Mouse (Mus musculus): ENCODE measurements around the gene Pdzd4. TPM values are rescaled to one million over a fixed set of nuclear protein-coding genes. Genes with fewer than 3 reads are reported as not detected.

Gene Pdzd4
- total and polyA plus RNA-seq, 3 experiments: 0.46 to 2.7 TPM; not detected in 1

DNA sequence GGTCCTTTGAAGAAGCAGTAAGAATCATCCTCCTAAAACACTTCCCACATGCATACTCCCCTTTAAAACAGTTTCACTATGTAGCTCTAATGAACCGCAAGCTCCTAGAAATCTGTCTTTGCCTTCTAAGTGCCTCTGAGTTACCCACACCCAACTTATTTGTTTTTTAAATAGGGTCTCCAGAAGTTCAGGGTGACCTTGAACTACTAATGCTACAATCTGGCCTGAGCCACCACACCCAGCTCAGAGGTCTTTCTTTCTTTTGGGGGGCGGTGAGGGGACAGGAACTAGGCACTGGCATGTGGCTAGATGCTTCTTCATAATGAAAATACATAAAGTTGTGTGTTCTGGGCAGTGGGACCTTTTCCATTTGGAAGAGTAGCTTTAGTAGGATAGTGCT, 27.3 kb downstream of the Pdzd4 start:
- no peaks in the 10 kb centered on the region for H3K9me3 ChIP-seq (replicated peaks; ENCODE audit: insufficient read depth, low read length)

GRCm38 (mm10) chrX:73793505-73793904, 31.3 kb downstream of the Pdzd4 start:
- Histone ChIP-seq H3K27ac (ENCODE audit: control insufficient read depth, low read depth, low read length) (no peak overlapping the region), H3K79me2 (ENCODE audit: control insufficient read depth, insufficient read depth, low read length, poor library complexity) (peaks cover 9% of the 10 kb centered on the region; the same call in 1 of the 2 replicates), H3K4me1 (ENCODE audit: control insufficient read depth in 1 of 2, insufficient read depth in 2 of 2, low read length in 2 of 2) (peaks cover 0 to 5% of the 10 kb centered on the region in 2 experiments; a peak in 2 of 4 replicates), H3K9me3 (replicated peaks; ENCODE audit: insufficient read depth, low read length) (no peaks in the 10 kb centered on the region), H3K4me3 (ENCODE audit: control insufficient read depth in 1 of 2, insufficient read depth in 1 of 2, low read depth in 2 of 2, low read length in 2 of 2) (no peak overlapping the region), H3K27me3 (ENCODE audit: control insufficient read depth in 1 of 2, insufficient read depth in 2 of 2, low read length in 2 of 2) (no peaks in the 10 kb centered on the region), H3K9ac (ENCODE audit: control insufficient read depth, low read depth, low read length, poor library complexity, severe bottlenecking) (no peak overlapping the region), H3K36me3 (ENCODE audit: control insufficient read depth in 1 of 2, insufficient read depth in 2 of 2, low read length in 2 of 2) (peaks cover 6 to 12% of the 10 kb centered on the region in 2 experiments; a peak in 3 of 4 replicates)
- no peak for TF ChIP-seq EP300 (IDR thresholded peaks at IDR 0.05; ENCODE audit: low read depth in 1 of 2, low read length in 2 of 2)
- peak; percentile 65; the same call in 1 of the 2 replicates for TF ChIP-seq POLR2AphosphoS2 (IDR thresholded peaks at IDR 0.05; ENCODE audit: low read length)
- no peak for DNase-seq (ENCODE audit: low read depth, low spot score)

More for the DNA sequence above, 27.3 kb downstream of the Pdzd4 start:
- H3K36me3 ChIP-seq (ENCODE audit: control insufficient read depth in 1 of 2, insufficient read depth in 2 of 2, low read length in 2 of 2): no peaks in the 10 kb centered on the region
- H3K27ac ChIP-seq (ENCODE audit: control insufficient read depth, low read depth, low read length): no peak overlapping the region
- no peak overlapping the region for H3K4me3 ChIP-seq (ENCODE audit: control insufficient read depth in 1 of 2, insufficient read depth in 1 of 2, low read depth in 2 of 2, low read length in 2 of 2)
- TF ChIP-seq MAX (IDR thresholded peaks at IDR 0.05; ENCODE audit: low read length) (no peak), POLR2A (IDR thresholded peaks at IDR 0.05; ENCODE audit: control insufficient read depth in 1 of 2, insufficient read depth in 1 of 2, low read depth in 1 of 2, low read length in 2 of 2, poor library complexity in 1 of 2) (no peak), TBP (IDR thresholded peaks at IDR 0.05; ENCODE audit: low read depth, low read length) (no peak)
- no peaks in the 10 kb centered on the region for H3K27me3 ChIP-seq (ENCODE audit: control insufficient read depth in 1 of 2, insufficient read depth in 2 of 2, low read length in 2 of 2)
- no peak overlapping the region for H3K9ac ChIP-seq (ENCODE audit: control insufficient read depth, low read depth, low read length, poor library complexity, severe bottlenecking)
- no peak for DNase-seq (ENCODE audit: low read depth, low spot score)
- H3K79me2 ChIP-seq (ENCODE audit: control insufficient read depth, insufficient read depth, low read length, poor library complexity): no peaks in the 10 kb centered on the region
- H3K4me1 ChIP-seq (ENCODE audit: control insufficient read depth in 1 of 2, insufficient read depth in 2 of 2, low read length in 2 of 2): no peaks in the 10 kb centered on the region

GRCm38 (mm10) chrX:73793039-73793438, 31.7 kb downstream of the Pdzd4 start:
- Histone ChIP-seq H3K4me3 (ENCODE audit: control insufficient read depth in 1 of 2, insufficient read depth in 1 of 2, low read depth in 2 of 2, low read length in 2 of 2) (no peak overlapping the region), H3K27ac (ENCODE audit: control insufficient read depth, low read depth, low read length) (no peak overlapping the region), H3K9me3 (replicated peaks; ENCODE audit: insufficient read depth, low read length) (no peaks in the 10 kb centered on the region), H3K4me1 (ENCODE audit: control insufficient read depth in 1 of 2, insufficient read depth in 2 of 2, low read length in 2 of 2) (peaks cover 0 to 8% of the 10 kb centered on the region in 2 experiments; a peak in 2 of 4 replicates), H3K27me3 (ENCODE audit: control insufficient read depth in 1 of 2, insufficient read depth in 2 of 2, low read length in 2 of 2) (no peaks in the 10 kb centered on the region), H3K36me3 (ENCODE audit: control insufficient read depth in 1 of 2, insufficient read depth in 2 of 2, low read length in 2 of 2) (peaks cover 6 to 14% of the 10 kb centered on the region in 2 experiments; a peak in 3 of 4 replicates), H3K9ac (ENCODE audit: control insufficient read depth, low read depth, low read length, poor library complexity, severe bottlenecking) (no peak overlapping the region), H3K79me2 (ENCODE audit: control insufficient read depth, insufficient read depth, low read length, poor library complexity) (peaks cover 13% of the 10 kb centered on the region)
- TF ChIP-seq NRF1 (IDR thresholded peaks at IDR 0.05; ENCODE audit: insufficient read depth, low read depth, low read length, poor library complexity, severe bottlenecking) (no peak), POLR2AphosphoS2 (IDR thresholded peaks at IDR 0.05; ENCODE audit: low read length) (peak; percentile 55; the same call in 1 of the 2 replicates)
- no peak for DNase-seq (ENCODE audit: low read depth, low spot score)

GRCm38 (mm10) chrX:73788501-73788900, 36.3 kb downstream of the Pdzd4 start:
- Histone ChIP-seq H3K4me1 (ENCODE audit: control insufficient read depth in 1 of 2, insufficient read depth in 2 of 2, low read length in 2 of 2) (peaks cover 0 to 18% of the 10 kb centered on the region in 2 experiments; a peak in 3 of 4 replicates), H3K9me3 (replicated peaks; ENCODE audit: insufficient read depth, low read length) (no peaks in the 10 kb centered on the region), H3K36me3 (ENCODE audit: control insufficient read depth in 1 of 2, insufficient read depth in 2 of 2, low read length in 2 of 2) (peaks cover 6 to 20% of the 10 kb centered on the region in 2 experiments; a peak in 3 of 4 replicates), H3K27me3 (ENCODE audit: control insufficient read depth in 1 of 2, insufficient read depth in 2 of 2, low read length in 2 of 2) (no peaks in the 10 kb centered on the region), H3K79me2 (ENCODE audit: control insufficient read depth, insufficient read depth, low read length, poor library complexity) (peaks cover 54% of the 10 kb centered on the region), H3K27ac (ENCODE audit: control insufficient read depth, low read depth, low read length) (no peak overlapping the region), H3K9ac (ENCODE audit: control insufficient read depth, low read depth, low read length, poor library complexity, severe bottlenecking) (peak overlapping the region; percentile 93), H3K4me3 (ENCODE audit: control insufficient read depth in 1 of 2, insufficient read depth in 1 of 2, low read depth in 2 of 2, low read length in 2 of 2) (peak overlapping the region; percentile 68 to 88)
- no peak for DNase-seq (ENCODE audit: low read depth, low spot score)
- TF ChIP-seq CTCF (IDR thresholded peaks at IDR 0.05 in 2 of 3, conservative IDR thresholded peaks at IDR 0.05 in 1 of 3; ENCODE audit: control insufficient read depth in 1 of 3, insufficient read depth in 1 of 3, low read depth in 2 of 3, low read length in 3 of 3, poor library complexity in 1 of 3, severe bottlenecking in 1 of 3): no peak
- TF ChIP-seq GATA1 (IDR thresholded peaks at IDR 0.05; ENCODE audit: low read depth, low read length): no peak
- no peak for TF ChIP-seq MXI1 (IDR thresholded peaks at IDR 0.05; ENCODE audit: low read depth, low read length)
- TF ChIP-seq HCFC1 (IDR thresholded peaks at IDR 0.05; ENCODE audit: low read depth, low read length): no peak
- no peak for TF ChIP-seq MAFK (IDR thresholded peaks at IDR 0.05; ENCODE audit: borderline replicate concordance, low read depth, low read length)
- no peak for TF ChIP-seq MYB (IDR thresholded peaks at IDR 0.05; ENCODE audit: low read depth, low read length)
- no peak for TF ChIP-seq UBTF (IDR thresholded peaks at IDR 0.05; ENCODE audit: borderline replicate concordance, insufficient read depth, low read depth, low read length)
- no peak for TF ChIP-seq ZC3H11A (IDR thresholded peaks at IDR 0.05; ENCODE audit: low read depth, low read length)
- no peak for TF ChIP-seq TAL1 (IDR thresholded peaks at IDR 0.05; ENCODE audit: low read length)
- no peak for TF ChIP-seq POLR2A (IDR thresholded peaks at IDR 0.05; ENCODE audit: control insufficient read depth in 1 of 2, insufficient read depth in 1 of 2, low read depth in 1 of 2, low read length in 2 of 2, poor library complexity in 1 of 2)
- no peak for TF ChIP-seq BHLHE40 (IDR thresholded peaks at IDR 0.05; ENCODE audit: borderline replicate concordance, low read depth, low read length)
- no peak for TF ChIP-seq E2F4 (IDR thresholded peaks at IDR 0.05; ENCODE audit: borderline replicate concordance, low read depth, low read length)
